Mouse (Mus musculus) hindbrain, postnatal 0 days (tissue): ENCODE measurements at regions not wholly inside any gene's neighbourhood (a gene's known extent, or its start where the extent isn't known, plus 50 kb on each side); places are given as distances from the start of the nearest gene placed in this dataset.
A peak's percentile ranks its signal among the peaks of the same experiment; 100 is the strongest.

ENCODE experiments used
- ATAC-seq: fragments of 200-750 bp; cut with Nextera tagmentation; 2 replicates; pipeline ENCODE4 v1.8.0; 2017; ENCODE audit warnings: mild to moderate bottlenecking, moderate TSS enrichment, moderate library complexity
- DNase-seq: peaks from one replicate; pipeline ENCODE4 v3.0.0-alpha.2; 2015; ENCODE audit warnings: low spot score
- H3K27ac ChIP-seq: fragments of 300-500 bp; sonication (generic); 2 replicates; pipeline ENCODE4 v1.5.1; 2014; ENCODE audit warnings: mild to moderate bottlenecking
- H3K27me3 ChIP-seq: fragments of 300-500 bp; sonication (generic); 2 replicates; pipeline ENCODE4 v1.6.1; 2014; ENCODE audit warnings: low read length, mixed read lengths; ENCODE audit not compliant: insufficient read depth
- H3K36me3 ChIP-seq: fragments of 300-500 bp; sonication (generic); 2 replicates; pipeline ENCODE4 v1.6.1; 2014; ENCODE audit warnings: low read length, mixed read lengths; ENCODE audit not compliant: insufficient read depth
- H3K4me1 ChIP-seq: fragments of 300-500 bp; sonication (generic); 2 replicates; pipeline ENCODE4 v1.6.1; 2014; ENCODE audit warnings: antibody characterized with exemption, low read length, mixed read lengths; ENCODE audit not compliant: insufficient read depth
- H3K4me2 ChIP-seq: fragments of 300-500 bp; sonication (generic); 2 replicates; pipeline ENCODE4 v1.6.1; 2014; ENCODE audit warnings: low read depth, mild to moderate bottlenecking, low read length, moderate library complexity, mixed read lengths
- H3K4me3 ChIP-seq: fragments of 300-500 bp; sonication (generic); 2 replicates; pipeline ENCODE4 v1.5.1; 2014; ENCODE audit warnings: low read length
- H3K9ac ChIP-seq: fragments of 300-500 bp; sonication (generic); replicated peaks from 2 replicates; pipeline ENCODE4 v1.6.1; 2014; ENCODE audit warnings: mild to moderate bottlenecking, low read length, moderate library complexity, mixed read lengths
- H3K9me3 ChIP-seq: fragments of 300-500 bp; sonication (generic); 2 replicates; pipeline ENCODE4 v1.6.1; 2016; ENCODE audit warnings: low read length, mixed read lengths
- CTCF ChIP-seq: IDR thresholded peaks from 2 replicates; pipeline ENCODE4 v1.5.1; 2016; ENCODE audit warnings: antibody characterized with exemption, control low read depth, low read depth
- WGBS: fragments of 180-500 bp; shearing (Covaris S2); extraction: QIAGEN DNeasy Blood & Tissue Kit; methylation state at CpG from one replicate; pipeline ENCODE4 v1.1.7; 2014; 5-methylcytosine and 5-hydroxymethylcytosine counted together

DNA sequence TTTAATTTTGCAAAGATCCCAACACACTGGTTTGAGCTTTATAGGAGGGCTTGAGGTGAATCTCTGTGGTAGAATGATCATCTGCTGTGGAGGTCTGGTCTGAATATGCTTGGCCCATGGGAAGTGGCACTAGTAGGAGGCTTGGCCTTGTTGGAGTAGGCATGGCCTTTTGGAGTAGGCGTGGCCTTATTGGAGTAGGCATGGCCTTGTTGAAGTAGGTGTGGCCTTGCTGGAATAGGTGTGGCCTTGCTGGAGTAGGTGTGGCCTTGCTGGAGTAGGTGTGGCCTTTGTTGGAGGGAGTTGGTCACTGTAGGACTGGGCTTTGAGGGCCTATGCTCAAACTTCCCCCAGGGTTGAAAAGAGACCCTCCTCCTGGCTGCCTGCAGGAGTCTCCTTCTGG, 86.1 kb upstream of the Gjb5 start:
- Histone ChIP-seq H3K9ac (no peak overlapping the region), H3K4me2 (no peak overlapping the region), H3K4me3 (no peak overlapping the region), H3K4me1 (no peaks in the 10 kb centered on the region), H3K27me3 (no peaks in the 10 kb centered on the region), H3K9me3 (no peaks in the 10 kb centered on the region), H3K36me3 (no peaks in the 10 kb centered on the region), H3K27ac (no peak overlapping the region)
- WGBS, result 100% methylated on average over 1 of the region's 1 CpGs
- no peak for DNase-seq
- no peak for TF ChIP-seq CTCF
- ATAC-seq, result no peak

DNA sequence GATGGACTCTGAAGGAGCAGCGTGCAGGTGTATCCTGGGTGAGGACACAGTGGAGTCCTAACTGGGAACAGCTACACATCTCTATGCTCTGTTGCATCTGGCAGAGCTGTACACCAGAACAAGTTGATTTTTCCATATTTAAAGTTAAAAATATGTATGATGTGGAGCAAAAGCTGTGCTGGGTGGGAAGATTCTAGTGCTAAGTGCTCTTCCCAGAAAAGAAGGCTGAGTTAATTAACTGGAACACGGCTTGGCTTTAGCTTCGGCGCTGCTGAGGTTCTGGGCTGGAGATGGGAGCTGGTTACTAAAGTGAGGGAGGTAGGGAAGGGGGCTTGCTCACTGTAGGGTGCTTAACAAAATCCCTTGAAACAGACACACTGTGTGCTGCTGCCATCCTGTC, 84.0 kb upstream of the Gjb5 start:
- no peak for DNase-seq
- H3K36me3 ChIP-seq, result no peaks in the 10 kb centered on the region
- 65% methylated on average over 4 of the region's 4 CpGs for WGBS
- ATAC-seq, result no peak
- H3K9me3 ChIP-seq, result no peaks in the 10 kb centered on the region
- no peak for TF ChIP-seq CTCF
- no peak overlapping the region for H3K4me3 ChIP-seq
- no peaks in the 10 kb centered on the region for H3K27me3 ChIP-seq
- no peak overlapping the region for H3K9ac ChIP-seq
- no peaks in the 10 kb centered on the region for H3K4me1 ChIP-seq
- no peak overlapping the region for H3K27ac ChIP-seq
- no peak overlapping the region for H3K4me2 ChIP-seq

GRCm38 (mm10) chr4:127440602-127441001, 82.6 kb upstream of the Gjb5 start:
- no peak overlapping the region for H3K9ac ChIP-seq
- DNase-seq (no peak), ATAC-seq (no peak)
- H3K27me3 ChIP-seq, result no peaks in the 10 kb centered on the region
- no peak overlapping the region for H3K27ac ChIP-seq
- TF ChIP-seq CTCF, result no peak
- H3K4me1 ChIP-seq, result no peaks in the 10 kb centered on the region
- no peaks in the 10 kb centered on the region for H3K36me3 ChIP-seq
- H3K9me3 ChIP-seq, result no peaks in the 10 kb centered on the region
- 71% methylated on average over 7 of the region's 7 CpGs for WGBS
- H3K4me3 ChIP-seq, result no peak overlapping the region
- H3K4me2 ChIP-seq, result no peak overlapping the region

DNA sequence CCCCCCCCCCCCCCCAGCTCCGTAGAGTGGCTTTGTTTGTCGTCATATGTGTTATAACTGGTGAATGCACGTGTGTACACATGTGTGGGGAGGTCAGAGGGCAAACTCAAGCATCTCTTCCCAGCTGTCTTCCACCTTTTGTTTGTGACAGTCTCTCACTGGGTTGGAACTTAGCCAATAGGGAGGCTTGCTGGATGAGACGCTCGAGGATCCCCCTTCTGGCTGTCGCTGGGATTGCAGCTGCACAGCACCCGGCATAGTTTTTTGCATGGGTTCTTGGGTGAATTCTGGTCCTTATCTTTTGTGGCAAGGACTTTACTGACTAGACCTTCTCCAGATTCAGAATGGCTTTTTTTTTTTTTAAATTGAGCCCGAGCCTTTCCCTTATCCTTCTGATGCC, 77.1 kb upstream of the Gjb5 start:
- TF ChIP-seq CTCF, result peak; percentile 84
- no peak overlapping the region for H3K4me2 ChIP-seq
- DNase-seq (peak; percentile 91), ATAC-seq (no peak)
- no peak overlapping the region for H3K27ac ChIP-seq
- H3K4me1 ChIP-seq, result no peaks in the 10 kb centered on the region
- no peaks in the 10 kb centered on the region for H3K27me3 ChIP-seq
- no peak overlapping the region for H3K9ac ChIP-seq
- 18% methylated on average over 7 of the region's 8 CpGs for WGBS
- no peaks in the 10 kb centered on the region for H3K36me3 ChIP-seq
- H3K9me3 ChIP-seq, result no peaks in the 10 kb centered on the region
- no peak overlapping the region for H3K4me3 ChIP-seq

- Histone ChIP-seq H3K4me2 (no peak overlapping the region), H3K36me3 (no peaks in the 10 kb centered on the region), H3K4me1 (no peaks in the 10 kb centered on the region), H3K27me3 (no peaks in the 10 kb centered on the region), H3K27ac (no peak overlapping the region), H3K9me3 (no peaks in the 10 kb centered on the region), H3K4me3 (no peak overlapping the region), H3K9ac (no peak overlapping the region)
- no peak for TF ChIP-seq CTCF
- 0% methylated on average over 1 of the region's 1 CpGs for WGBS
- ATAC-seq (no peak), DNase-seq (no peak)
These were observed 72.3 kb upstream of the Gjb5 start for GRCm38 (mm10) chr4:127430237-127430636.

GRCm38 (mm10) chr4:127429748-127430147, 71.8 kb upstream of the Gjb5 start:
- Histone ChIP-seq H3K36me3 (no peaks in the 10 kb centered on the region), H3K27ac (no peak overlapping the region), H3K4me1 (no peaks in the 10 kb centered on the region), H3K27me3 (no peaks in the 10 kb centered on the region), H3K9ac (no peak overlapping the region), H3K4me2 (no peak overlapping the region), H3K9me3 (no peaks in the 10 kb centered on the region), H3K4me3 (no peak overlapping the region)
- DNase-seq (no peak), ATAC-seq (no peak)
- 50% methylated on average over 1 of the region's 1 CpGs for WGBS
- no peak for TF ChIP-seq CTCF

DNA sequence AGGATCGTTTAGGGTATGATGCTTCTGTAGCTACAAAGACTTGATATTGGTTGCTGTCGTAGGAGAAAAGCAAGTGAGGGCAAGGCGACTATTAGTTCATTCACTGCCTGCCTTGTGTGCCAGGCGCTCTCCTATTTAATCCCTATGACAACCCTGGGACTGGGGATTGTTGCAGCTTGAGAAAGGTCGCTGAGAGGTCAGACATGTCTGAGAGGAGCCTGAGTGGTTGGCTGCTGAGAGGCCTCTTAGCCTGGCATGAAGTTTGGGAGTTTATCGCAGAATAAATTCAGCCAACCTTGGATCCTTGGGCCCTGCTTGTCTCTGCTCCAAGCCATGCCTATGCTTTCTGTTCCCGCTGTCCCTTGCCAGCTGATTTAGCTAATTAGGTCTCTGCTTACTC, 65.9 kb upstream of the Gjb5 start:
- ATAC-seq, result no peak
- WGBS, result 43% methylated on average over 7 of the region's 7 CpGs

More for the DNA sequence above, 65.9 kb upstream of the Gjb5 start:
- H3K4me3 ChIP-seq, result no peak overlapping the region
- H3K27me3 ChIP-seq, result no peaks in the 10 kb centered on the region
- no peaks in the 10 kb centered on the region for H3K36me3 ChIP-seq
- no peak for TF ChIP-seq CTCF
- H3K27ac ChIP-seq, result no peak overlapping the region
- H3K4me2 ChIP-seq, result no peak overlapping the region
- H3K9me3 ChIP-seq, result no peaks in the 10 kb centered on the region
- DNase-seq, result no peak
- H3K9ac ChIP-seq, result no peak overlapping the region
- peaks cover 13% of the 10 kb centered on the region; the same call in 1 of the 2 replicates for H3K4me1 ChIP-seq
